Mouse (Mus musculus) forebrain, embryonic 13.5 days (tissue): ENCODE data around the gene Ints3. TPM values are rescaled to one million over a fixed set of nuclear protein-coding genes. Genes with fewer than 3 reads are reported as not detected.
A peak's percentile ranks its signal among the peaks of the same experiment; 100 is the strongest.

Experiments
- ATAC-seq: fragments of 200-750 bp; cut with Nextera tagmentation; 2 replicates; pipeline ENCODE4 v1.8.0; 2017
- H3K27ac ChIP-seq: fragments of 300-500 bp; sonication (generic); 2 replicates; pipeline ENCODE4 v1.5.1; 2015; ENCODE audit warnings: inconsistent platforms, mild to moderate bottlenecking, moderate library complexity
- H3K27me3 ChIP-seq: fragments of 300-500 bp; sonication (generic); 2 replicates; pipeline ENCODE4 v1.6.1; 2015; ENCODE audit warnings: mild to moderate bottlenecking, inconsistent platforms
- H3K36me3 ChIP-seq: fragments of 300-500 bp; sonication (generic); 2 replicates; pipeline ENCODE4 v1.6.1; 2015; ENCODE audit warnings: mild to moderate bottlenecking, inconsistent platforms; ENCODE audit not compliant: poor library complexity, severe bottlenecking
- H3K4me1 ChIP-seq: fragments of 300-500 bp; sonication (generic); 2 replicates; pipeline ENCODE4 v1.6.1; 2015; ENCODE audit warnings: inconsistent platforms
- H3K4me2 ChIP-seq: fragments of 300-500 bp; sonication (generic); 2 replicates; pipeline ENCODE4 v1.6.1; 2015; ENCODE audit warnings: inconsistent platforms, mild to moderate bottlenecking, moderate library complexity
- H3K4me3 ChIP-seq: fragments of 300-500 bp; sonication (generic); 2 replicates; pipeline ENCODE4 v1.5.1; 2015; ENCODE audit warnings: mild to moderate bottlenecking, inconsistent platforms
- H3K9ac ChIP-seq: fragments of 300-500 bp; sonication (generic); 2 replicates; pipeline ENCODE4 v1.6.1; 2015; ENCODE audit warnings: mild to moderate bottlenecking, inconsistent platforms
- H3K9me3 ChIP-seq: fragments of 300-500 bp; sonication (generic); replicated peaks from 2 replicates; pipeline ENCODE4 v1.6.1; 2016; ENCODE audit warnings: inconsistent platforms
- WGBS: fragments of 180-500 bp; shearing (Covaris S2); methylation state at CpG from one replicate; pipeline ENCODE4 v1.1.7; 2015; 5-methylcytosine and 5-hydroxymethylcytosine counted together
- polyA plus RNA-seq: library from polyadenylated mRNA; unstranded; fragments of >200 nt; fragmentation: Nextera tagmentation; extraction: Ambion mirVana; gene quantifications from 2 replicates; pipeline ENCODE4 v1.2.1, GENCODE M21; 2015

Gene Ints3
- polyA plus RNA-seq, 1 experiment from 2014 or later: 27.8 TPM

- H3K27ac ChIP-seq: no peak overlapping the region
- H3K9me3 ChIP-seq: no peaks in the 10 kb centered on the region
- no peak for ATAC-seq
- H3K4me1 ChIP-seq: no peaks in the 10 kb centered on the region
- no peaks in the 10 kb centered on the region for H3K27me3 ChIP-seq
- no peak overlapping the region for H3K4me3 ChIP-seq
- H3K36me3 ChIP-seq: peaks cover 87% of the 10 kb centered on the region
- H3K9ac ChIP-seq: no peak overlapping the region
- 96% methylated on average over 3 of the region's 3 CpGs for WGBS
- no peak overlapping the region for H3K4me2 ChIP-seq
Measured at GRCm38 (mm10) chr3:90408721-90409120, 24.7 kb downstream of the Ints3 start.

GRCm38 (mm10) chr3:90406414-90406813 lies 27.0 kb downstream of the Ints3 start:
- H3K9ac ChIP-seq: no peak overlapping the region
- H3K27ac ChIP-seq: no peak overlapping the region
- no peaks in the 10 kb centered on the region for H3K9me3 ChIP-seq
- WGBS: 97% methylated on average over 5 of the region's 5 CpGs
- H3K4me3 ChIP-seq: no peak overlapping the region
- no peak overlapping the region for H3K4me2 ChIP-seq
- ATAC-seq: no peak
- H3K4me1 ChIP-seq: no peaks in the 10 kb centered on the region
- H3K27me3 ChIP-seq: no peaks in the 10 kb centered on the region
- peaks cover 98% of the 10 kb centered on the region for H3K36me3 ChIP-seq

- Histone ChIP-seq H3K9ac (no peak overlapping the region), H3K36me3 (peaks cover 99% of the 10 kb centered on the region), H3K27me3 (no peaks in the 10 kb centered on the region), H3K27ac (no peak overlapping the region), H3K4me3 (no peak overlapping the region), H3K4me1 (no peaks in the 10 kb centered on the region), H3K9me3 (no peaks in the 10 kb centered on the region), H3K4me2 (no peak overlapping the region)
- ATAC-seq: no peak
- WGBS: 95% methylated on average over 4 of the region's 4 CpGs
Measured at GRCm38 (mm10) chr3:90404609-90405008, 28.8 kb downstream of the Ints3 start.

GRCm38 (mm10) chr3:90404121-90404520 lies 29.3 kb downstream of the Ints3 start:
- peaks cover 99% of the 10 kb centered on the region for H3K36me3 ChIP-seq
- H3K9me3 ChIP-seq: no peaks in the 10 kb centered on the region
- no peaks in the 10 kb centered on the region for H3K27me3 ChIP-seq
- no peak overlapping the region for H3K4me2 ChIP-seq
- ATAC-seq: no peak
- 92% methylated on average over 3 of the region's 3 CpGs for whole genome bisulfite sequencing
- no peak overlapping the region for H3K4me3 ChIP-seq
- no peak overlapping the region for H3K9ac ChIP-seq
- no peak overlapping the region for H3K27ac ChIP-seq
- no peaks in the 10 kb centered on the region for H3K4me1 ChIP-seq

- Histone ChIP-seq H3K4me1 (no peaks in the 10 kb centered on the region), H3K27ac (no peak overlapping the region), H3K36me3 (peaks cover 98% of the 10 kb centered on the region), H3K9ac (no peak overlapping the region), H3K27me3 (no peaks in the 10 kb centered on the region), H3K4me2 (no peak overlapping the region), H3K4me3 (no peak overlapping the region), H3K9me3 (no peaks in the 10 kb centered on the region)
- ATAC-seq: no peak
- 82% methylated on average over 4 of the region's 4 CpGs for WGBS
Measured at GRCm38 (mm10) chr3:90400993-90401392, 32.4 kb downstream of the Ints3 start.

GRCm38 (mm10) chr3:90395629-90396028 lies 37.8 kb downstream of the Ints3 start:
- Histone ChIP-seq H3K27me3 (no peaks in the 10 kb centered on the region), H3K4me3 (no peak overlapping the region), H3K9ac (no peak overlapping the region), H3K36me3 (peaks cover 98% of the 10 kb centered on the region), H3K27ac (no peak overlapping the region), H3K4me2 (no peak overlapping the region), H3K4me1 (peaks cover 2% of the 10 kb centered on the region; the same call in 1 of the 2 replicates), H3K9me3 (no peaks in the 10 kb centered on the region)
- 89% methylated on average over 3 of the region's 3 CpGs for WGBS
- ATAC-seq: no peak

GRCm38 (mm10) chr3:90392661-90393060 lies 40.8 kb downstream of the Ints3 start:
- no peak overlapping the region for H3K9ac ChIP-seq
- peaks cover 30% of the 10 kb centered on the region for H3K4me1 ChIP-seq
- no peaks in the 10 kb centered on the region for H3K9me3 ChIP-seq
- H3K4me2 ChIP-seq: no peak overlapping the region
- H3K27ac ChIP-seq: no peak overlapping the region
- peaks cover 70% of the 10 kb centered on the region for H3K36me3 ChIP-seq
- H3K4me3 ChIP-seq: no peak overlapping the region
- no peaks in the 10 kb centered on the region for H3K27me3 ChIP-seq
- 94% methylated on average over 3 of the region's 3 CpGs for WGBS
- ATAC-seq: no peak

- no peak overlapping the region for H3K9ac ChIP-seq
- peaks cover 63% of the 10 kb centered on the region for H3K36me3 ChIP-seq
- WGBS: 96% methylated on average over 8 of the region's 8 CpGs
- no peaks in the 10 kb centered on the region for H3K9me3 ChIP-seq
- H3K4me2 ChIP-seq: no peak overlapping the region
- H3K4me3 ChIP-seq: no peak overlapping the region
- no peak overlapping the region for H3K27ac ChIP-seq
- no peaks in the 10 kb centered on the region for H3K27me3 ChIP-seq
- H3K4me1 ChIP-seq: peaks cover 37% of the 10 kb centered on the region
- ATAC-seq: no peak
Measured at GRCm38 (mm10) chr3:90391941-90392340, 41.5 kb downstream of the Ints3 start.

- H3K4me1 ChIP-seq: peaks cover 39% of the 10 kb centered on the region
- no peak overlapping the region for H3K9ac ChIP-seq
- no peak overlapping the region for H3K27ac ChIP-seq
- no peak for ATAC-seq
- H3K9me3 ChIP-seq: no peaks in the 10 kb centered on the region
- 74% methylated on average over 4 of the region's 4 CpGs for WGBS
- H3K4me3 ChIP-seq: no peak overlapping the region
- H3K36me3 ChIP-seq: peaks cover 63% of the 10 kb centered on the region
- no peaks in the 10 kb centered on the region for H3K27me3 ChIP-seq
- H3K4me2 ChIP-seq: no peak overlapping the region
Measured at GRCm38 (mm10) chr3:90391004-90391403, 42.4 kb downstream of the Ints3 start.

GRCm38 (mm10) chr3:90389511-90390490 lies 43.6 kb downstream of the Ints3 start, which contains the start of gene Slc27a3:
TSS of gene Slc27a3 (minus strand) at chr3:90389938.
- Histone ChIP-seq H3K27ac (peak within 1 kb of the TSS; percentile 84), H3K27me3 (no peaks in the 10 kb centered on the region), H3K36me3 (peaks cover 54% of the 10 kb centered on the region), H3K4me2 (peak within 1 kb of the TSS; percentile 99), H3K4me3 (peak within 1 kb of the TSS; percentile 69), H3K4me1 (peaks cover 39% of the 10 kb centered on the region), H3K9ac (peak within 1 kb of the TSS; percentile 87), H3K9me3 (no peaks in the 10 kb centered on the region)
- peak; percentile 76 for ATAC-seq
- under 1% methylated on average over 51 of the region's 55 CpGs for WGBS

GRCm38 (mm10) chr3:90388726-90389510 lies 44.5 kb downstream of the Ints3 start:
- peak; percentile 72 for ATAC-seq
- H3K9me3 ChIP-seq: no peaks in the 10 kb centered on the region
- peaks cover 39% of the 10 kb centered on the region for H3K4me1 ChIP-seq
- H3K4me3 ChIP-seq: peak overlapping the region; percentile 69
- H3K27ac ChIP-seq: peak overlapping the region; percentile 84
- H3K27me3 ChIP-seq: no peaks in the 10 kb centered on the region
- WGBS: 3% methylated on average over 53 of the region's 53 CpGs
- H3K36me3 ChIP-seq: peaks cover 45% of the 10 kb centered on the region
- H3K9ac ChIP-seq: peak overlapping the region; percentile 87
- H3K4me2 ChIP-seq: peak overlapping the region; percentile 99

GRCm38 (mm10) chr3:90388192-90388591 lies 45.2 kb downstream of the Ints3 start:
- peak overlapping the region; percentile 87; the same call in 1 of the 2 replicates for H3K9ac ChIP-seq

More at GRCm38 (mm10) chr3:90388192-90388591, 45.2 kb downstream of the Ints3 start:
- H3K4me3 ChIP-seq: peak overlapping the region; percentile 69
- H3K4me2 ChIP-seq: peak overlapping the region; percentile 99
- WGBS: 80% methylated on average over 4 of the region's 4 CpGs
- no peak for ATAC-seq
- H3K4me1 ChIP-seq: peaks cover 39% of the 10 kb centered on the region
- H3K9me3 ChIP-seq: no peaks in the 10 kb centered on the region
- no peaks in the 10 kb centered on the region for H3K27me3 ChIP-seq
- no peak overlapping the region for H3K27ac ChIP-seq
- H3K36me3 ChIP-seq: peaks cover 37% of the 10 kb centered on the region
